Mouse (Mus musculus) small intestine, adult 2 months (tissue): ENCODE results near the gene Pafah2. TPM values are rescaled to one million over a fixed set of nuclear protein-coding genes. Genes with fewer than 3 reads are reported as not detected.

Source experiments
- H3K27ac ChIP-seq: fragments of 200-500 bp; 2 replicates; pipeline ENCODE4 v1.5.1; 2012; ENCODE audit warnings: low read depth, low read length, control low read depth, inconsistent platforms; ENCODE audit not compliant: insufficient read depth
- H3K27me3 ChIP-seq: fragments of 200-500 bp; 2 replicates; pipeline ENCODE4 v1.6.1; 2012; ENCODE audit warnings: mild to moderate bottlenecking, moderate library complexity, low read length, inconsistent platforms; ENCODE audit not compliant: control insufficient read depth, insufficient read depth
- H3K36me3 ChIP-seq: fragments of 200-500 bp; 2 replicates; pipeline ENCODE4 v1.6.1; 2012; ENCODE audit warnings: mild to moderate bottlenecking, low read length, control low read depth, inconsistent platforms; ENCODE audit not compliant: control insufficient read depth, insufficient read depth
- H3K4me1 ChIP-seq: fragments of 200-500 bp; 2 replicates; pipeline ENCODE4 v1.6.1; 2012; ENCODE audit warnings: low read length, inconsistent platforms, mixed read lengths; ENCODE audit not compliant: control insufficient read depth, insufficient read depth, insufficient read length
- H3K4me3 ChIP-seq: fragments of 200-500 bp; 2 replicates; pipeline ENCODE4 v1.5.1; 2012; ENCODE audit warnings: low read depth, mild to moderate bottlenecking, control low read depth, inconsistent platforms, low read length, moderate library complexity
- CTCF ChIP-seq: fragments of 200-500 bp; IDR thresholded peaks from 2 replicates; pipeline ENCODE4 v1.5.1; 2012; ENCODE audit warnings: low read depth, mild to moderate bottlenecking, control low read depth, inconsistent platforms, low read length, moderate library complexity, mixed read lengths; ENCODE audit not compliant: insufficient replicate concordance, insufficient read length; ENCODE audit errors: extremely low read depth
- POLR2A ChIP-seq: fragments of 200-500 bp; IDR thresholded peaks from 2 replicates; pipeline ENCODE4 v1.6.1; 2012; ENCODE audit warnings: low read depth, mild to moderate bottlenecking, control low read depth, inconsistent platforms, low read length, moderate library complexity
- WGBS: fragments of 180-500 bp; shearing (Covaris S2); methylation state at CpG from one replicate; pipeline ENCODE4 v1.1.7; 2018; 5-methylcytosine and 5-hydroxymethylcytosine counted together
- polyA plus RNA-seq: library from polyadenylated mRNA; depleted of rRNA; stranded (reverse); fragments of >200 nt; gene quantifications from 2 replicates; pipeline ENCODE4 v1.2.3, GENCODE M21; 2012

Pafah2 gene
- polyA plus RNA-seq, 1 experiment = 20.5 TPM

- H3K4me3 ChIP-seq = no peak overlapping the region
- H3K4me1 ChIP-seq = no peaks in the 10 kb centered on the region
- H3K36me3 ChIP-seq = no peaks in the 10 kb centered on the region
- H3K27ac ChIP-seq = no peak overlapping the region
- WGBS = 37% methylated on average over 20 of the region's 20 CpGs
- TF ChIP-seq POLR2A = no peak
- no peaks in the 10 kb centered on the region for H3K27me3 ChIP-seq
Observed at GRCm38 (mm10) chr4:134450392-134451195, 54.5 kb downstream of the Pafah2 start.

- Histone ChIP-seq H3K36me3 (no peaks in the 10 kb centered on the region), H3K27me3 (no peaks in the 10 kb centered on the region), H3K4me1 (no peaks in the 10 kb centered on the region; the same call in 1 of the 2 replicates), H3K27ac (no peak overlapping the region), H3K4me3 (no peak overlapping the region)
- WGBS = 77% methylated on average over 9 of the region's 9 CpGs
- TF ChIP-seq CTCF (no peak), POLR2A (no peak)
Observed at GRCm38 (mm10) chr4:134451484-134451883, 55.4 kb downstream of the Pafah2 start.

- WGBS = 63% methylated on average over 34 of the region's 34 CpGs
- no peak for TF ChIP-seq CTCF
- no peak for TF ChIP-seq POLR2A
- Histone ChIP-seq H3K36me3 (no peaks in the 10 kb centered on the region), H3K4me3 (no peak overlapping the region), H3K4me1 (no peaks in the 10 kb centered on the region; the same call in 1 of the 2 replicates), H3K27ac (no peak overlapping the region), H3K27me3 (no peaks in the 10 kb centered on the region)
Observed at GRCm38 (mm10) chr4:134453619-134454400, 57.7 kb downstream of the Pafah2 start.

- Histone ChIP-seq H3K27me3 (no peaks in the 10 kb centered on the region), H3K36me3 (no peaks in the 10 kb centered on the region), H3K4me3 (no peak overlapping the region), H3K27ac (no peak overlapping the region), H3K4me1 (no peaks in the 10 kb centered on the region; the same call in 1 of the 2 replicates)
- 23% methylated on average over 6 of the region's 6 CpGs for WGBS
- TF ChIP-seq POLR2A (no peak), CTCF (no peak)
Observed at GRCm38 (mm10) chr4:134455310-134455709, 59.2 kb downstream of the Pafah2 start.

GRCm38 (mm10) chr4:134457130-134457825, 61.2 kb downstream of the Pafah2 start:
- TF ChIP-seq CTCF (no peak), POLR2A (no peak)
- H3K36me3 ChIP-seq = no peaks in the 10 kb centered on the region
- H3K4me3 ChIP-seq = no peak overlapping the region
- 71% methylated on average over 7 of the region's 7 CpGs for WGBS
- H3K27me3 ChIP-seq = no peaks in the 10 kb centered on the region
- no peaks in the 10 kb centered on the region; the same call in 1 of the 2 replicates for H3K4me1 ChIP-seq
- H3K27ac ChIP-seq = no peak overlapping the region

- Histone ChIP-seq H3K4me3 (no peak overlapping the region), H3K27ac (no peak overlapping the region), H3K36me3 (no peaks in the 10 kb centered on the region), H3K4me1 (no peaks in the 10 kb centered on the region; the same call in 1 of the 2 replicates), H3K27me3 (no peaks in the 10 kb centered on the region)
- TF ChIP-seq POLR2A (no peak), CTCF (no peak)
- 83% methylated on average over 5 of the region's 5 CpGs for WGBS
Observed at GRCm38 (mm10) chr4:134458856-134459255, 62.7 kb downstream of the Pafah2 start.
